Mouse (Mus musculus): ENCODE data around the gene Frs2. TPM values are rescaled to one million over a fixed set of nuclear protein-coding genes. Genes with fewer than 3 reads are reported as not detected.

The Frs2 gene
- polyA plus RNA-seq, 1 experiment = not detected

DNA sequence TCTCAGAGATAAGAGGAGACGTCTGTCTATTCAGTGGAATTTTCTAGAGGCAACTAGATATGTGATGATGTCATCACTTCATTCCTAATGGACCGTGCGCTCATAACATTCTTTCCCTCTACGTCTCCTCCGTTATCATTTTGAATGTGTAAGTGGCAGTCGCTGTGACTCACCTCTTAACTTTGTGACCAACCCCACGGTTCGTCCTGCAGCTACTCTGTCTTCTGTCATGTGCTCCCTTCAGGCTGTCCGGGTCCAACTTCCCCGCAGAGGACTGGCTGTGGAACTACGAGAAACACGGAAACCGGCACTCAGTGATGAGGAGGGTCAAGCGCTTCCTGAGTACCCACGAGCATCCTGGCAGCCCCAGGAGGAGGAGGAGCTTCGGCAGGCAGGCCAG, 124.6 kb downstream of the Frs2 start:
- no peak overlapping the region for H3K27ac ChIP-seq (ENCODE audit: insufficient read depth, low read depth, low read length)
- no peak for TF ChIP-seq CTCF (IDR thresholded peaks at IDR 0.05; ENCODE audit: insufficient read depth, low read depth, low read length)
- TF ChIP-seq POLR2A (IDR thresholded peaks at IDR 0.05; ENCODE audit: insufficient read depth, low read depth, low read length) = no peak
- 66% methylated on average over 16 of the region's 16 CpGs for WGBS
- H3K4me3 ChIP-seq (ENCODE audit: insufficient read depth, low read depth, low read length) = no peak overlapping the region
- peaks cover 5% of the 10 kb centered on the region; the same call in 1 of the 2 replicates for H3K4me1 ChIP-seq (ENCODE audit: control insufficient read depth, insufficient read depth, low read length)

GRCm38 (mm10) chr10:117021020-117021754, 127.1 kb downstream of the Frs2 start:
- H3K27ac ChIP-seq (ENCODE audit: insufficient read depth, low read depth, low read length) = no peak overlapping the region
- H3K4me1 ChIP-seq (ENCODE audit: control insufficient read depth, insufficient read depth, low read length) = peaks cover 5% of the 10 kb centered on the region; the same call in 1 of the 2 replicates
- TF ChIP-seq CTCF (IDR thresholded peaks at IDR 0.05; ENCODE audit: insufficient read depth, low read depth, low read length) (no peak), POLR2A (IDR thresholded peaks at IDR 0.05; ENCODE audit: insufficient read depth, low read depth, low read length) (no peak)
- 54% methylated on average over 21 of the region's 21 CpGs for WGBS
- H3K4me3 ChIP-seq (ENCODE audit: insufficient read depth, low read depth, low read length) = no peak overlapping the region

Other genes with a start within 250 kb of the Frs2 start
- gene Rab3ip, start 197.8 kb downstream of the Frs2 start, polyA plus RNA-seq (2012; ENCODE audit: insufficient read depth, insufficient read length, low replicate concordance, missing spikeins) = not detected in 2 replicates
- not detected in 2 replicates for gene Gm10271, start 175.9 kb downstream of the Frs2 start, polyA plus RNA-seq (2012; ENCODE audit: insufficient read depth, insufficient read length, low replicate concordance, missing spikeins)
- gene Best3, start 162.2 kb downstream of the Frs2 start, polyA plus RNA-seq (2012; ENCODE audit: insufficient read depth, insufficient read length, low replicate concordance, missing spikeins) = not detected in 2 replicates
- gene Lrrc10, start 103.2 kb downstream of the Frs2 start, polyA plus RNA-seq (2012; ENCODE audit: insufficient read depth, insufficient read length, low replicate concordance, missing spikeins) = not detected in 2 replicates
- gene Cct2, start 84.7 kb downstream of the Frs2 start, polyA plus RNA-seq (2012; ENCODE audit: insufficient read depth, insufficient read length, low replicate concordance, missing spikeins) = not detected in 2 replicates
- gene Yeats4, start 76.0 kb upstream of the Frs2 start, polyA plus RNA-seq (2012; ENCODE audit: insufficient read depth, insufficient read length, low replicate concordance, missing spikeins) = 578 TPM in 1 of 2 replicates, not detected in the other
- gene 9530003J23Rik, start 90.2 kb upstream of the Frs2 start, polyA plus RNA-seq (2012; ENCODE audit: insufficient read depth, insufficient read length, low replicate concordance, missing spikeins) = not detected in 2 replicates
- gene Lyz2, start 133.8 kb upstream of the Frs2 start, polyA plus RNA-seq (2012; ENCODE audit: insufficient read depth, insufficient read length, low replicate concordance, missing spikeins) = not detected in 2 replicates
- not detected in 2 replicates for gene Lyz1, start 144.3 kb upstream of the Frs2 start, polyA plus RNA-seq (2012; ENCODE audit: insufficient read depth, insufficient read length, low replicate concordance, missing spikeins)
- 57.5 and 328 TPM in 2 replicates for gene Cpsf6, start 231.5 kb upstream of the Frs2 start, polyA plus RNA-seq (2012; ENCODE audit: insufficient read depth, insufficient read length, low replicate concordance, missing spikeins)